Mouse (Mus musculus): Measurements from ENCODE around the gene Atp11a. TPM values are rescaled to one million over a fixed set of nuclear protein-coding genes. Genes with fewer than 3 reads are reported as not detected.

The Atp11a gene
- total RNA-seq, 2 experiments from 2014 or later = 1.7 TPM

DNA sequence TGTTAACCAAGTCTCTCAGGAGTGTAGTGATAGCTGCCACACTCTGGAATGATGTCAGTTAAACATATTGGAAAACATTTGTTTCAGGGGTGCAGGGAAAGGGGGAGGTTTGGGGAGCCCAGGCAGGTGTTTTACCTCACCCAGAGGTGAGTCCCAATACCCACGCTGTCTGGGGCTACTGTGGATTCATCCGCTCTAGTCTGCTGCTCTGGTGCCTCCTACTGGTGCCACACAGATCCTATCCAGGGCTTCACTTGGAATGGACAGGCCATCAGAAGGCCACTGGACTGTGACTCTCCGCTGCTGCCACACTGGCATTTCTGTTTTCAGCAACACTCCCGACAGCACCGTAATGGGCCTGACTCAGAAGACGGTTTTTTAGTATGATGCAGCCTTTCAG, 109.0 kb downstream of the Atp11a start:
- no peak for ATAC-seq (replicated peaks; ENCODE audit: low FRiP score, poor library complexity, severe bottlenecking)

DNA sequence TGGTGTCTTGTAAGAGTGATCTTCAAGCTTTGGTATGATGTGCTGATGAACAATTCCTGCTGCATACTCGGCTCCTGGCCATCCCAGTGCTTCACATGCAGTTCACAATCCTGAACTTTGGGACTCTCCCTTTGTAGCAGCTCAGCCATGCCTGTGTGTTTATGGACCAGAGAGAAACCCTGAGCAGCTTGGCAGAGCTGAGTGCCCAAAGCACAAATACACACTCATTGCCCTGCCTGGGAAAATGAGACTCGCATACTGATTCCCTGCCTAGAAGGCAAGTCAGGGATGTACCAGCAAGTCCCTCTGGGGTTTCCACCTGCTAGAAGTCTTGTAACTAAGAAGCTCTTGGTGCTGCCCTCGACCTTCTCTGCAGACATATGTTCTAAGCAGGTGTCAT, 112.8 kb downstream of the Atp11a start:
- ATAC-seq (replicated peaks; ENCODE audit: low FRiP score, poor library complexity, severe bottlenecking) = no peak

DNA sequence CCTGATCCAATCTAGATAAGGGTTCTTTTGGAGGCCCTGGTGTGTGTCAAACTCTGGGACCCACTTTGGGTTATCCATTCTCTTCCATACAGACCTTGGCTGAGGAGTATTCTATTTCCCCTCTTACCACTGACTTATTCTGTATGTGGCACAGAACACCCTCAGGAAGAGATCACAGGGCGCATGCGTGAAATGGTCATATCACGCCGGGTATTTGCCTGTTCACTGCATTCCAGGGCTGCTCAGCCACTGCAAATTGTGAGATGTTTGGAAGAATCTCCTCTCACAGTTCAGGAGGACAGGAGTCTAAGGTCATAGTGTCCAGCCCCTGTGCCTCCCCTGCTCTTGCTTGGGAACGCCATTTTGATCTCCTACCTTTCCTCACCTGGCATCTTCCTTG, 113.8 kb downstream of the Atp11a start:
- no peak for ATAC-seq (replicated peaks; ENCODE audit: low FRiP score, poor library complexity, severe bottlenecking)

DNA sequence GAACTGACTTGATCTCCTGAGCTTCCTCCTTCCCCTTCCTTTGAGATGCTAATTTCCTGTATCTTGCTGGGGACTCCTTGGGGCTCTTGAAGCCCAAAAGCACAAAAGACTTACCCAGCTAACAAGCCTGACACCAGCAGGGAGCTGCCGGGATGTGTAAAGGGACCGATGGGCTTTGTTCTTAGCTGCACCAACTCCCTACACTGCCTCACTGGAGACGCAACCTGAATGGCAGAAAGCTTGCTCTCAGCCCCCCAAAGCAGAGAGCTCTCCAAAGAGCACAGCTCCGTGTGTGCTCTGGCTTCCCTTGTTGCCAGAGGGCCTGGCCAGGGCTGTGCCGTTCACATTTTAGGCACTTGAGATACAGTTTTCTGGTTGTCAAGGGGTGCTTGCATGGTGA, 114.6 kb downstream of the Atp11a start:
- no peak for ATAC-seq (replicated peaks; ENCODE audit: low FRiP score, poor library complexity, severe bottlenecking)

DNA sequence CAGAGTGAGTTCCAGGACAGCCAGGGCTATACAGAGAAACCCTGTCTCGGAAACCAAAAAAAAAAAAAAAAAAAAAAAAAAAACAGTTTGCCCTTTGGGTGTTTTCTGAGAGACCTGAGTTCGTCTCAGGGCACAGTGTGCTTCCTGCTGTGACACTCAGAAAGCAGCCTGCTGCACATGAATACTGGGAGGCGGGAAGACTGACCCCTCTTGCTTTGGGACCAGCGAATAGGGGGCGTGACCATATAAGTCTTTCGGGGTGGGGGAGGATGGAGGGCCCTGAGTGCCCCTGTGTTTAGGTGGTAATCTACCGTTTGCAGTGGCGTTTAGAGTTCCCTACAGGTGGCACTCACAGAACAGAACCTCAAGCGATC, 116.2 kb downstream of the Atp11a start:
- no peak for ATAC-seq (replicated peaks; ENCODE audit: low FRiP score, poor library complexity, severe bottlenecking)

DNA sequence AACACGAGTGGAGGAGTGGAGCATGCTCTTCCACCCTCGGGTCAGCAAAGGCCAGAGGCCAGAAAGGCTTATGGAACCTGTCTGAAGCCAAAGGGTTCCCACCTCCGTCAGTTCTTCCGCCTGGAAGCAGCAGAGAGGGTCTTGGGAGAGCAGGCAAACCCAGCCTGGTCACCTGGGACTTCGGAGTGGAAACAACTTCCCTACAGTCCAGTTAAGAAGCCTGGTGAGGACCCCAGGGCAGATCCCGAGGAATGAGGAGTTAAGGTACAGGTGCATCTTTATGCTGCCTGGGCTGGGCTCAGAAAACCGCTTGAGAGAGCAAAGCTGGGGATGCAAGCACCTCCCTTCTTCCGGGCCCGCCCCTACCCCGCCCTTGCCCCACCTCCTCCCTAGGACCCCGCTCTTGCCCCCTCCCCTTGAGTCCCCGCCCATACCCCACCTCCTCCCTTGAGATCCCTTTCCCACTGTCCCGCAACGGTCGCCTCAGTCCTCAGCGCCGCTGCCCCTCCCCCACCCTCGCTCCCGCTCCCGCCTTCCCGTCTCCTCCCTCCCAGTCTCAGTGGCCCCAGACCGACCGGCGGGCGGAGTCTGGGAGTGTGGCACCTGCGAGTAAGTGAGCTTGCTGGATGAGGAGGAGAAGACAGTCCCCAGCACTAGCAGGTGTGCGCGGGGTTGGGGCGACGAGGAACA, 116.7 kb downstream of the Atp11a start, which contains the start of gene Mcf2l:
Mcf2l (plus strand) TSS at position 450 of the 690 bp plus-strand sequence.
- no peak for ATAC-seq (replicated peaks; ENCODE audit: low FRiP score, poor library complexity, severe bottlenecking)

DNA sequence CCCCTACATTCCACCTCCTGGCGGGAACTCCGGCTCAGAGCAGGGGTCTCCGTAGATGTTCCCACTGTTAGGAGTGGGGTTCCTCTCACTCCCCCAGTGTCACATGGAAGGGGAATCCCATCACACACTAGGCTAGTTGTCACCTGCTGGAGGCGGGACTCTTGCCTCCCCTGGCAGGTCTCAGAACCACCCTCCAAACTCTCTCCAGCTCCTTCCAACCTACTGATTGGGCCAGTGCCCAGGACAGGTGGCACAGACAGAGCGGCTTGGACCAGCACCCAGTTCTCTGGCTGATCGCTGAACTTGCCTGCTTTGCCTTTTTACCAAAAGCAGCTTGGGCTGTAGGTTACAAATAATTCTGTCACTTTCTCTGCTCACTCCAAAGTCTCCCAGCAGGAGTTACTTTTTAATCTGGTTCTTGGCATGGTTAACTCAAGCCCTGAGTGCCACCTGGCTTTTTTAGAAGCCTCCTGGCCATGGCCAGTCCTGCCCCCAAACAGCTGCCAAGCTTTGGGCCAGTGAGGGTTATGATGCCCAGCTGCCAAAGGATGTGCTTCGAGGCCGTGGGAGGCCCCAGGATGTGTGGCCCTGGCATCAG, 117.5 kb downstream of the Atp11a start:
- ATAC-seq (replicated peaks; ENCODE audit: low FRiP score, poor library complexity, severe bottlenecking) = no peak

DNA sequence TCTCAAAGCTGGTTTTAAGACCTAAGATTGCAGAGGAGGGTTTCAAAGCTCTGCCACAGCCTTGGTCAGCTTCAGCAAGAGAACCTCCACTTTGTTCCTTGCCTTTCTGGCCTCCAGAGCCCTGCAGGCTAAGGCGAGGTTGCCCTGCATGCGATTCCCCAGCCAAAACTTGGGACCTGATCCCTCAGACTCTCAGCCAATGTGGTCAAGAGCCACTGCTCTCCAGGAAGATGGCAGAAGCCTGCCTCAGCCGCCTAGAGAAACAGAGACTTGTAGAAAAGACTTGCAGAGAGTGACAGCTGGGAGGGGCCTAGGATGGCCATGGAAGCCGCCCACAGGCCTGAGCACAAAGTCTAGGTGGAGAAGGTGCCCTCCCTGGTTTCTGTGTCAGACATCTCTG, 118.2 kb downstream of the Atp11a start:
- ATAC-seq (replicated peaks; ENCODE audit: low FRiP score, poor library complexity, severe bottlenecking) = no peak

DNA sequence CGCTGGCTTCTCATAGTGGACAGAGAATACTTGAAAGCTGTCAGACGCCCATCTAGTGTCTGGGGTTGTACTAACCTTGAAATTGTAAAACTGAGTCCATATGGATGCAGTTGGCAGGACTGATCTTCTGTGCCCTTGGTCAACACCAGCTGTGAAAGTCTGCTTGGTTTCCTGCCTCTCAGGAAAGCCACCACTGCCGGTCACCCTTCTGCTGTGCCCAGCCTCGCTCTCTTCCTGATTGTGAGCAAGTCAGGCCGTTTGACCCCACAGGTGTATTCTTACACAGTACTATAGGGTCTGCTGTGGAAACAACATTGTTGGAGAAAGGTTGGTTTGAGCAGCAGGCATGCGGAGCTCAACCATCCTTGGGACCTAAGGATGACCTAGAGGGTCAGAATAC, 120.3 kb downstream of the Atp11a start:
- ATAC-seq (replicated peaks; ENCODE audit: low FRiP score, poor library complexity, severe bottlenecking) = no peak

DNA sequence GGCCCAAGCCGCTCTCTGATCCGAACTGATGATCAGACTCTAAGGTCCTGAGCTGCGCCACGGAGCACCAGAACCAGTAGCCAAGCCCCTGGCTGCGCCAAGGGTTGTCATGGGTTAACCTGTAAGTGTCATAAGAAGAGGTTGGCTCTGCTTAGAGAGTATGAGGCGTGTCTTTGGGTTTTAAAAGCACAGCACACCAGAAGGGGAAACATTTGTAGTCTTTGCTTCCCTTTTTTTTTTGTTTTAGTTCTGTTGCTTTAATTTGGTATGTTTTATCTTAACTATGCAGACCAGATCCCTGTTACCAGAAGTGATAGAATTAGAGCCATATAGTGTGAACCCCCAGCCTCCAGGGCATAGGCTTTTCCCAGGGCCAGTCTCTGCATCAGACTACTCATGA, 123.3 kb downstream of the Atp11a start:
- no peak for ATAC-seq (replicated peaks; ENCODE audit: low FRiP score, poor library complexity, severe bottlenecking)

DNA sequence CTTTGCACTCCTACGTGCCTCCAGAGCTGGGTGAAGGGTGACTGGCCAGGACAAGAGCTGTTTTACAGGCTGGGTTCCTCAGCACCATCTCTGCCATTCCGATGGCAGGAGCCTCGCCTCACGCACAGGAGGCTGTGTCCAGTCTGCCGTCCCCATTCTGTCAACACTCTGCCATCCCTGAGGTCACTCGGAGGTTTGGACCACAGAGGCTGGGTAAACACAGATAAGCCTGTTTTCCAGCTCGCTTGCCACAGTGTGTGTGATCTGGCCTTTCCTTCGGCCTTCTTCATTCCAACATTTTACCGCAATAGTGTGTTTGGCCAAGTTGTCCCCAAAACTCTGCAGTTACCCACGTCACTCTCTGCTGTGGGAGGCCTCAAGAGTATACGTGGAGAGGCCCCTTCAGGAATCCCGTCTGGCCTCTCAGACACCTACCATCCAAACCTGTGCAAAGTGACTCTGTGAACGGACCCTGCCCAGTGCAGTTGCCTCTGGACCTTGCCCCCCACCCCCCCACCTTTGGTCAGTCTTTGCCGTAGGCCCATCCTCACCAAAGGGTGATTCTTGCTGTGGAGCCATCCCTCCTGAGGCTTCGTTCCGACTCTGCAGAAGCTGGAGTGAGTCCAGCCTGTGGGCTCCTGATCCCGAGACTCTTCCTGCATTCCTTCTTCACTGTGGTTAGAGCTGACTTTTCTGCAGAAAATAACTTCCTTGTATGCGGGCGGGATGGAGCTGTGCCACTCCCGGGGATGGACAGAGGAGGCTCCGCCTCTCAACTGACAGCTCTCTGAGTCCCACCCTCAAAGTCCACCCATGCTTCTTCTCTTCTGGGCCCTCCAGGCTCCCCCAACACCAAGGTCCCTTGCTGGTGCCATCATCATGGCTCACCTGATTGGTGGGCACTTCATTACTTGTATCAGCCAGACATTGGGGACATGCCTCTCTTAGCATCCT, 126.5 kb downstream of the Atp11a start:
- no peak for ATAC-seq (replicated peaks; ENCODE audit: low FRiP score, poor library complexity, severe bottlenecking)

DNA sequence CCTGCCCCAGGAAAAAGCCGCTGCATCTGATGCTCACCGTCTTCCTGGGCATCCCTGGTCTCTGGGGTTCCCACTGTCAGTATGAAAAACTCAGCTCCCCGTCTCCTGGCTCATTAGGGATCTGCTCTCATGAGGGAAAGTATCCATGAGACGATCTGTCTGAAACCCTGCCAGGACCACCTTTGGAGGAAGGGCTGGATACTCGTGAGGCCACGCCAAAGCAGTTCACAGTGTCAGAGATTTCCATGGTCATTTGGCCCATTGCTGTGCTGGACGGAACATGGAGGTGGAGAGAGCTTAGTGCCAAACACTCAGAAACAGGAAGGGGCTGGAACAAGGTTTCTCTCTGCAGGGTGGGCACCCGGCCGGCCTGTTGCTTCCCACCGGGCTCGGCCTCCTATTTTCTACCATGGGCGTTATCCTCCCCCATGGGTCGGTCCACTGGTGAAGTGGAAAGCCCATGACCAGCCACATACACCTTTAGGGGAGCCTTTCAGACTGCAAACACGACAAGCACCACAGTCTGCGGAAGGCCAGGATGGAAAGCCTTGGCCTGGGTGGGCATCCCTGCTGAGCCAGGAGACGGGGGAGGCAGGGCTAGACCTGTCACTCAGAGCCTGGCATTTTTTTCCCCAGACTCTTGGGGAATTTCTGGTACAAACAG, 131.1 kb downstream of the Atp11a start:
- no peak for ATAC-seq (replicated peaks; ENCODE audit: low FRiP score, poor library complexity, severe bottlenecking)

DNA sequence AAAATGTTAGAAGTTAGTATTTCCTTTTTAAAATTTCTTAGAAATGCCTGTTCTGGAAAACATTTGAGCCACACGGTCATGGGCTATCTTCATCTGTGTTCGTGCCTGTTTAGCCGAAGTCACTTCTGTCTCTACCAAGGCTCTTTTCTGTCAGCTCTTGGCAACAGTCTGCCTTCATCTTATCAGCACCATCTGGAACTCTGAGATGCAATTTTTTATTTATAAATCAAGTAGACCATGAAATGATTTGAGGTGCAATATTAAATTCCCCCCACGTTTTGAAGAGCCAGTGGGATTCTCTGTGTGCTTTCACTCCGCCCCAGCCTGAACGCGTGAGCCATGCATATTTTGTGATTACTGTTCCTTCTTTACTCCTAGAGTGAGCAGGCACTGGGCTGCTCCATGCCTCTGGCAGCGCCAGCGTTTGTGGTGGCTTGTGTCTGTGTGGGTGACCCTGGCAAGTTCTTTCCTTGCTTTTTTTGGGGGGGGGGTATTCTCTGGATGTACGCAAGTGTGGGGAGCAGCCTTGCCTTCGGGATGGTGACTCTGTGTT, 132.3 kb downstream of the Atp11a start:
- ATAC-seq (replicated peaks; ENCODE audit: low FRiP score, poor library complexity, severe bottlenecking) = no peak

DNA sequence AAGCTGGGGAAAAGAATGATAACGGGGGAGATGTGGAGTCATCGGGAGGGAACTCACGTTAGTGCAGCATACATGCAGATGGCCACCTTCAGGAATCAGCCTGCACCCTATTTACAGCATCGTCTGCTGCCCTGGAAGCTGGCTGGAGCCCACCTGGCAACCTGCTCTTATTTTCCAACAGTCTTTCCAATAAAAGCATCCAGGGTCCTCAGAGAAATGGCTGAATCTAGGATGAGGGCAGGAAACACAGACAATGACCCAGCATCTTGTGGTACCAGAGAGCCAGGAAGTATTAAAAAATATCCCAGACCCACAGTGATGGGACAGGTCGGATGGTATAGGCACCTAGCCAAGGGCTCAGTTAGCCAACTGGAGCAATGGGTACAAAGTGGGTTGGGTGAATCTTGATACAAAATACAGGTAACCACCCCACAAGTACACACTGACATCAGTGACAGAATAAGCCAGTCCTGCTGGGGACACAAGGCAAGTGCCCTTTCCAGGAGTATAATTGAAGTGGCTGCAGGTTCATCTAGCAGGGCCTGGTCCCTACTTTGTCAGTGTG, 136.2 kb downstream of the Atp11a start:
- ATAC-seq (replicated peaks; ENCODE audit: low FRiP score, poor library complexity, severe bottlenecking) = no peak

DNA sequence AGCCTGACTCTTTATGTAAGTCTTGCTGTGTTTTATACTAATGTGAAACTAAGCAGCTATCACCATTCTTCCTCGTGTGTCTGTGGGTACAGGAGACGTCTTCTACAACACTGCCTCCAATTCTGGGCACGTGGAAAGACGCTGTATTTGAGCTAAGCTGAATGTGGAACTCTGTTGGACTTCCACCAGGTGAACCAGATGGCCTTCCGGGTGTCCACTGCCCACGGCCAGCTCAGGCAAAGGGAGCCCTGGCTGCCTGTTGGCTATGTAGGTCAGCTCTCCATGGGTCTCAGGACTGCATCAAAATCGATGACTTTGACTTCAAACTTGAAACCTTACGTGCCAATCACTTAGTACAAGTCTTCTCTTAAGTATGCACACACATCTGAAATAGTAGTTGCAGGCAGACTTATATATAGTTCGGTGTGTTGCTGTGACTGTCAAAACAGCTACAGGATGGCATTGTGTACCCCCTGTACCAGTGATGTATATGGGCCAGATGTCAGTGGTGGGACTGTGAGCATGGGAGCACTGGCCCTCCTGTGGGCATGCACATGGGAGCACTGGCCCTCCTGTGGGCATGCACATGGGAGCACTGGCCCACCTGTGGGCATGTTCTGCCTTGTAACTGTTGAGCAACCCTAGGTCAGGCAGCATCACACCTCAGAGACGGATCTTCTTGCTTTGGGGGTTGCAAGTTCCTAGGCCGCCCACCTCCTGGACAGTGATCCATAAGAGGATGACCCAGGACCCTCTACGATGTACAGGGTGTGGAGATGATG, 137.2 kb downstream of the Atp11a start:
- ATAC-seq (replicated peaks; ENCODE audit: low FRiP score, poor library complexity, severe bottlenecking) = no peak

DNA sequence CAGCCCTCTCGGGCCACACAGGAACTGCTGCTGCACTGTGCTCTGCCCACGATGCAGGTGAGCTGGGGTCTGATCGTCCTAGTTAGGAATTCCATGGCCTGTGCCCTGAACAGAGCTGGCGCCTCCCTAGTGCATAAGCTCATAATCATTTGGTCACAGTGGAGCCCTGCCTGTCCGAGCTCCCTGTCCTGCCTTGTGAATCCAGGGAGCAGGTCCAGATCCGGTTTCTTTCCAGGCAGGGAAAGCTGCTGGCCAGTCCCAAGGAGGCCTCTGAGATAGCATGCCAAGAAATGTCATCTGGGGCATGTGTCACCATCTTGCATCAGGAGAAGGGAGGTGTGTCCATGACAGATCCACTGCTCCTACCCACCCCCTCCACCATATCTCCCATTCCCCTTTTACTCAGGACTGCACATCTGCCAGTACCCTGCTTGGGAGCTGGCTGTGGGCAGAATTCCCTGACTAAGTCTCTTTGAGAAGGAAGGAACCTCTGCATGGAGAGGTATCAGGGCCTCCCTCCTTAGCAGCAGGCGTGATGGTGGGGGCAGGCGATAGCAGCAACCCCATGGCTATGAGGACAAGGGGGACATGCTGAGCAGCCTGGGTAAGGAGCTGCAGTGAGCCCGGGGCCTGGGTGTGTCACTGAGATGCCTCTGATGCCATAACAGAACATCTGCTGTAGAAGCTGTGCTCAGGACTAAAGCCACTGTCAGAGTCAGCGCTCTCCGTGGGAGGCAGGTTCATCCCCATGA, 138.1 kb downstream of the Atp11a start:
- no peak for ATAC-seq (replicated peaks; ENCODE audit: low FRiP score, poor library complexity, severe bottlenecking)

DNA sequence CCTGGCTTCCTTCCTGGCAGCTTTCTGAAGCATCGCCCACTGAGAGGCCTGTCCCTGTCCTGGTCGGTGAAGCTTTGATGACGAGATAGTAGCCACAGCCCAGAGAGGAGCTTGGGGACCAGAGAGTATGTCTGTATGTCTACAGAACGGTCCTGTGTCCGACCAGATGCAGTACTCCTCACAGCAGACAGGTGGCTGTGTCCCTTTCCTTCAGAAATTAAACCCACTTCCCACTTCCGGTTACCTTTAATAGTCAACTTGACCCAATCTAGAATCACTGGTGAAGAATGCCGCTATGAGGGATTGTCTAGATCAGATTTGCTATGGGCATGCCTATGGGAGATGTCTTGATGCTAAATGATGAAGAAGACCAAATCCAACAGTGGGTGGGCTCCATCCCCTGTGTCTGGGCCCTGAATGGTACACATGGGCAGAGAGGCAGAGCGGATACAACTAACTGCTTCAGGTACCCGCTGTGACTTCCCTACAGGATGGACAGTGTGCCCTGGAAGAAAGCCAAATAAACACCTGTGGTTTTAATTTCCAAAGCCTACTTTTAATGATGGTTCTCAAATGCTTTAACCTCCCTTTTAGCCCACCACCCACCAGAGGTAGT, 138.8 kb downstream of the Atp11a start:
- ATAC-seq (replicated peaks; ENCODE audit: low FRiP score, poor library complexity, severe bottlenecking) = no peak
